Mouse (Mus musculus) midbrain, embryonic 13.5 days (tissue): Measurements from ENCODE around the gene Ccdc6. TPM values are rescaled to one million over a fixed set of nuclear protein-coding genes. Genes with fewer than 3 reads are reported as not detected.

Experiments
- ATAC-seq: fragments of 200-750 bp; cut with Nextera tagmentation; 2 replicates; pipeline ENCODE4 v1.8.0; 2017; ENCODE audit warnings: mild to moderate bottlenecking, moderate TSS enrichment, moderate library complexity
- H3K27ac ChIP-seq: fragments of 300-500 bp; sonication (generic); 2 replicates; pipeline ENCODE4 v1.5.1; 2015; ENCODE audit warnings: inconsistent platforms, mild to moderate bottlenecking, moderate library complexity
- H3K27me3 ChIP-seq: fragments of 300-500 bp; sonication (generic); 2 replicates; pipeline ENCODE4 v1.6.1; 2015; ENCODE audit warnings: mild to moderate bottlenecking, inconsistent platforms
- H3K36me3 ChIP-seq: fragments of 300-500 bp; sonication (generic); 2 replicates; pipeline ENCODE4 v1.6.1; 2015; ENCODE audit warnings: mild to moderate bottlenecking, inconsistent platforms
- H3K4me1 ChIP-seq: fragments of 300-500 bp; sonication (generic); replicated peaks from 2 replicates; pipeline ENCODE4 v1.6.1; 2015; ENCODE audit warnings: inconsistent platforms
- H3K4me2 ChIP-seq: fragments of 300-500 bp; sonication (generic); replicated peaks from 2 replicates; pipeline ENCODE4 v1.6.1; 2015; ENCODE audit warnings: moderate library complexity, mild to moderate bottlenecking, inconsistent platforms
- H3K4me3 ChIP-seq: fragments of 300-500 bp; sonication (generic); replicated peaks from 2 replicates; pipeline ENCODE4 v1.5.1; 2015; ENCODE audit warnings: mild to moderate bottlenecking, inconsistent platforms
- H3K9ac ChIP-seq: fragments of 300-500 bp; sonication (generic); replicated peaks from 2 replicates; pipeline ENCODE4 v1.6.1; 2015; ENCODE audit warnings: mild to moderate bottlenecking, inconsistent platforms
- H3K9me3 ChIP-seq: fragments of 300-500 bp; sonication (generic); 2 replicates; pipeline ENCODE4 v1.6.1; 2016; ENCODE audit warnings: mild to moderate bottlenecking, inconsistent platforms
- WGBS: fragments of 180-500 bp; shearing (Covaris S2); methylation state at CpG from one replicate; pipeline ENCODE4 v1.1.7; 2015; 5-methylcytosine and 5-hydroxymethylcytosine counted together
- polyA plus RNA-seq: library from polyadenylated mRNA; unstranded; fragments of >200 nt; fragmentation: Nextera tagmentation; extraction: Ambion mirVana; gene quantifications from 2 replicates; pipeline ENCODE4 v1.2.1, GENCODE M21; 2015

Gene Ccdc6
- polyA plus RNA-seq, 1 experiment from 2014 or later = 21.7 TPM

DNA sequence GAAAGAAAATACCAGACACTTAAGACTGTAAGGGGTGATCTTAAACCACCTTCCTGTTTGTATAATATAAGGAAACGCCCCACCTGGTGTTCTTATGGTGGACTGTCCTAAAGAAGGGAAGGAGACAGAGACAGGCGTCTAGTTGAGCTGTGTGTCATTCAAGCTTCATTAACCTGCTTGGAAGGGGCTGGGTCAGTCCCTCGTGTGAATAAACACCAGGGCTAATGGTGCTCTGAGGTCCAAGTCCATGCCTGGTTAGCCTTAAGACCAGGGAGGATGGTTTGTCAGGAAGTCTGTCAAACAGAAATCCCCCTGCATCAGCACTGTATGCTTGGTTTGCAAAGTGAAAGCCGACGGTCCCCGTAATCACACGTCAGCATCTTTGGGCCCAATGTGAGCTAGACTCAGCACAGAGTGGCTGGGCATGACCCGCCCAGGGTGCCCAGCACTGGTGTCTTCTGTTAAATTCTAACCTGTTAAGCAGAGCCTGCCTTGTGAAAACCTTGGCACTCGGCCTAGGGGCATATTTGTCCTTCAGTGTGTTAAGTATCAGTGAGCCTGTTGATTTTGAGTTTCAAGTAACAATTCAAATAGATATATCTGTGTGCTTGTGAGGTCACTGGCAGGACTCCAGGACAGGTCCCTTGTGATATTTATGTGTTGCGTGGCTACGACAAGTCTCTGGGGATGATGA lies 84.5 kb downstream of the Ccdc6 start:
- Histone ChIP-seq H3K27ac (no peak overlapping the region), H3K4me3 (no peak overlapping the region), H3K9me3 (no peaks in the 10 kb centered on the region), H3K9ac (no peak overlapping the region), H3K36me3 (peaks cover 29% of the 10 kb centered on the region), H3K27me3 (no peaks in the 10 kb centered on the region), H3K4me2 (no peak overlapping the region), H3K4me1 (peaks cover 10% of the 10 kb centered on the region)
- ATAC-seq = no peak
- WGBS = 86% methylated on average over 11 of the region's 11 CpGs

DNA sequence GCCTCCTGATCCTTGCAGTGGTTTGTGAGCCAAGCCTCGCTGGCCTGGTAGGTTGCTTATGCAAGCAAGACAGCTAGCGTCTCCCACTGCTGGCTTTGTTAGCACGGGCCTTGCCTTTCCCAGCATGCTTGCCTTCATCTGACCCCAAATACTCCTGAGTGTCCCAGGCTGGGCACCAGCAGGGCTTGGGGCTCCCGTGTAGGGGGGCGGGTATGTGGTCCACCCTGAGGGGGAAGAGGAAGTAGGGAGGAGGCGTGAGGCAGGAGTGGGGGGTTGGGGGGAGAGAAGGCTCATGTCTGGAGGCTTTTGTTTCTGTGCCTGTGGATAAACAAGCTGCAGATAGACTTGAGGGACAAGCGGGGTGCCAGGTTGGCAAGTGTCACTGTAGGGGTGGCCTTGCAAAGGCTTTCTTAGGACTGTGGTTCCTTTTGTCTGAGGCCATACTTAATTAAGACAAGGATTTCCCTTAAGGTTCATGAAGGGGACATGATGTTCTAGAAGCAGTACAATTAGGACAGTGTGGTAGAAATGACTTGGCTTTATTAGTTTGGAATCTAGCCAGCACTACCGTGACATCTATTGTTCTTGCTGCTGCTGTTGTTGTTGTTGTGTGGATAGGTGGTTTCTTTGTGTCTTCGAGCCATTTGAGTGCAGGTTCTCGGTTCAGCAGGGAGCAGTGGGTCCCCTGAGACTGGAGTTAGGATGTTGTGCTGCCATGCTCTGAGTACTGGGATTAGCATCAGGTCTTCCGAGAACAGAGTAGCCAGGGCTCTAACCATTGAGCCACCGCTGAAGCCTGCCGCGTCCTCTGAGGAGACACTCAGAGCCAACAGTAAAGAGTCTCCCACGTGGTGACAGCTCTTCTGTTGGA lies 86.5 kb downstream of the Ccdc6 start:
- H3K27me3 ChIP-seq = no peaks in the 10 kb centered on the region
- H3K9me3 ChIP-seq = no peaks in the 10 kb centered on the region
- no peak overlapping the region for H3K4me3 ChIP-seq
- 72% methylated on average over 15 of the region's 15 CpGs for WGBS
- H3K9ac ChIP-seq = no peak overlapping the region
- ATAC-seq = 0 out of 2 replicates have a peak, but pooled peaks have one; percentile 24
- no peak overlapping the region for H3K4me2 ChIP-seq
- peak overlapping the region; percentile 48; the same call in 1 of the 2 replicates for H3K27ac ChIP-seq
- peaks cover 25% of the 10 kb centered on the region for H3K36me3 ChIP-seq
- peaks cover 10% of the 10 kb centered on the region for H3K4me1 ChIP-seq

DNA sequence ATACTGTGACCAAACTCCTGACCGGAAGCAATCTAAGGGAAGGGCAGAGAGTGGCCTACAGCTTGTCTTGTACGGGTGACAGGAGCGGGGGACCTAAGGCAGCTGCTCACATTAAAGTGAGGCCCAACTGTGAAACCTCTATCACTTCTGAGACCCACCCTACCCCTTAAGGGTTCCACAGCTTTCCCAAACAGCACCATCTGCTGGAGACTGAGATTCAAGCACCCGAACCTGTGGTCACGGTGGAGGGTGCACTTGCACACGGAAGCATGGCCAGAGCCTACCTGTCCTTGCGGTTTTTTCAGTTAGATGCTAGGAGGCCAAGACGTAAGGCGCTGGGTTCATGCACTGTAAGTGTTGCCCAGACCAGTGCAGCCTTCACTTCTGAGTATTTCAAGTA lies 89.2 kb downstream of the Ccdc6 start:
- Histone ChIP-seq H3K9ac (no peak overlapping the region), H3K36me3 (peaks cover 38% of the 10 kb centered on the region), H3K27ac (no peak overlapping the region), H3K4me2 (no peak overlapping the region), H3K4me1 (peaks cover 10% of the 10 kb centered on the region), H3K4me3 (no peak overlapping the region), H3K9me3 (no peaks in the 10 kb centered on the region), H3K27me3 (no peaks in the 10 kb centered on the region)
- peak; percentile 27; the same call in 1 of the 2 replicates for ATAC-seq
- WGBS = 82% methylated on average over 9 of the region's 9 CpGs

DNA sequence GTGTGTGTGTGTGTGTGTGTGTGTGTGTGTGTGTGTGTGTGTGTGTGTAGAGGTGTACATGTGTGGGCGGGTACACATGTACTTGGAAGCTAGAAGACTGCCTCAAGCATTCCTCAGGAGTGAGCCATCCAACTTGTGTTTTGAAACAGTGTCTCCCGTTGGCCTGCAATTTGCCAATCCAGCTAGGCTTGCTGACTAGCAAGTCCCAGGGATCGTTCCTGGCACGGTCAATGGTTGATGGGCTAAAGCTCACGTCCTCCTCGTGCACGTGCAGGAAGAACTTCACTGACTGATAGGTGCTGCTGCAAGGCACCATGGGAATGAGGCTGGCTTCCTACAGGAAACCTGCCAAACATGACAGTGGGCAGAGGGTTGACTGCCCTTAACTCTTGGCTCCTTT lies 89.7 kb downstream of the Ccdc6 start:
- no peak overlapping the region for H3K9ac ChIP-seq
- H3K27me3 ChIP-seq = no peaks in the 10 kb centered on the region
- peaks cover 10% of the 10 kb centered on the region for H3K4me1 ChIP-seq
- no peaks in the 10 kb centered on the region for H3K9me3 ChIP-seq
- 98% methylated on average over 7 of the region's 7 CpGs for WGBS
- no peak overlapping the region for H3K4me3 ChIP-seq
- peaks cover 43% of the 10 kb centered on the region for H3K36me3 ChIP-seq
- H3K4me2 ChIP-seq = no peak overlapping the region
- no peak overlapping the region for H3K27ac ChIP-seq
- ATAC-seq = no peak

DNA sequence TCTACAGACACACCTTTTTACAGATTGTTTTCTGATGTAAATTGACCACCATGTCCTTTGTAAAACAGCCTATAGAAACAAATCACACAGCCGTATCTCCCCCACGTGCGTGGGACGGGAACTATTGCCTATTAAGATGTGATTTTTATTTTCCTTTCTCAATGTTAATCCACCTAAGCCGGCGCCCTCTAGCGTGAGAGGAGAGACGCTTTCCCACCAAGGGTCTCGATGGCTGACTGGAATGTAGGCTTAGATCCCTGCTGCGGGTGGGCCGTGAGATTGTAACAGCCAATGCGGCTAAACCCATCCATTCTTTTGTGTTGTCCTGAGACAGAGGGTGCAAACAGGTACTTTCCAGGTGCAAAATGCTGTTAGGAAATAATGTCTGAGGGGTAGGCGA lies 92.9 kb downstream of the Ccdc6 start:
- no peak overlapping the region for H3K27ac ChIP-seq
- H3K9me3 ChIP-seq = no peaks in the 10 kb centered on the region
- H3K4me1 ChIP-seq = no peaks in the 10 kb centered on the region
- peaks cover 57% of the 10 kb centered on the region for H3K36me3 ChIP-seq
- H3K4me3 ChIP-seq = no peak overlapping the region
- no peaks in the 10 kb centered on the region for H3K27me3 ChIP-seq
- no peak overlapping the region for H3K9ac ChIP-seq
- 87% methylated on average over 13 of the region's 13 CpGs for WGBS
- no peak overlapping the region for H3K4me2 ChIP-seq
- ATAC-seq = no peak

DNA sequence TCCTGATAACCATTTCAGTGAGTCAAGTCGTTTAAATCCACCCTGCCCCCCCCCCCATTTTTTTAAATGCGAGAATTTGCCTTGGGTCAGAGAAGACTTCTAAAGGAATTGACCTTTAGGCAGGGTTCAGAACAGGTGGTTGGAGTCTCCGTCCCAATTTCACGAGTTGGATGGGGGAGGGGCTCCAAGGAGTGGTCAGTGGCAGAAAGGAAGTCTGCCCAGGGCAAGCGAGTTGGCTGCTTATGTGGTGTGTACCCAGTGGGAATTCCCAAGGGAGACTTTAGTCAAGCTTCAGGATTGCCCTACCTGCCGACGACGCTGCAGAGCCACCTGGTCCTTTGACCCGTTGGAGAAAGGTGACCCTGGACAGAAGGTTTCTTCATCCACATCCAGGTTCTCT lies 97.4 kb downstream of the Ccdc6 start:
- H3K27ac ChIP-seq = no peak overlapping the region
- ATAC-seq = no peak
- 76% methylated on average over 9 of the region's 9 CpGs for WGBS

DNA sequence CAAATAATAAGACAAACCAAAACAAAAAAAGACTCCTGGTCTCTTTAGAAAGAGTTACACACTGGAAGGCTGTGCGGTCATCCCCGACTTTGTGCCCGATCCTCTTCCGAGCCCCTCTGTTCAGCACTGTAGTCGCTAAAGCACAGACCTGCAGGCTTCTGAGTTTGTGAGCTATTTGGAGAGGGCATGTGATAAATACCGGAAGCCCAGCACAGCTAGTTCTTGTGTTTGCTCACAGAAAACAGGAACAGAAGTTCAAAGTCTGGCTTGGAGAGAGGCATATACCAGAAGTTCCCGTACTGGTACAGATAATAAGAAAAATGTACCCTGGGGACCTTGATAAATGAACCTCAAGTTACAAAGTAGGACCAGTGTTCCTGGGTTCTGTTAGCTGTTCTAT lies 98.4 kb downstream of the Ccdc6 start:
- ATAC-seq = no peak
- H3K4me1 ChIP-seq = no peaks in the 10 kb centered on the region
- H3K9ac ChIP-seq = no peak overlapping the region
- H3K36me3 ChIP-seq = peaks cover 26% of the 10 kb centered on the region
- no peaks in the 10 kb centered on the region for H3K9me3 ChIP-seq
- no peaks in the 10 kb centered on the region for H3K27me3 ChIP-seq
- 79% methylated on average over 7 of the region's 7 CpGs for WGBS
- no peak overlapping the region for H3K4me3 ChIP-seq
- H3K27ac ChIP-seq = no peak overlapping the region
- no peak overlapping the region for H3K4me2 ChIP-seq

More for the DNA sequence above, 97.4 kb downstream of the Ccdc6 start:
- Histone ChIP-seq H3K36me3 (peaks cover 35% of the 10 kb centered on the region), H3K4me1 (no peaks in the 10 kb centered on the region), H3K27me3 (no peaks in the 10 kb centered on the region), H3K4me3 (no peak overlapping the region), H3K9me3 (no peaks in the 10 kb centered on the region), H3K4me2 (no peak overlapping the region), H3K9ac (no peak overlapping the region)

DNA sequence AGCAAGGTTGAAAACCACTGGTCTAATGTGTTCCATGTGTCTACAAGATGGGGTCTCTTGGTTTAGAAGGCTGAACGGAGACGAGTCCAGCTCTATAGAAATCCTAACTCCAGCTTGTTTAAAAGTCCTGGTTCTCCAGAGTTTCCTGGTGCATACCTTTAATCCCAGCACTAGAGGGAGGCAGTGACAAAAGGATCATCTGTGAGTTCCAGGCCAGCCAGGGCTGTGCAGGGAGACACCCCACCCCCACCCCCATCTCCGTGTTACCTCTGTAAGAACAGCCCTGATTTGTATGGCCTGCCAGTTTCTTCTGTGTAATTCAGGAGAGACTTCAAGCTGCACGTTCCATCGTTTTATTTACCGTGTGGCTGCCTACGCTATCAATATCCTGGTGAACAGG lies 98.9 kb downstream of the Ccdc6 start:
- H3K4me3 ChIP-seq = no peak overlapping the region
- H3K36me3 ChIP-seq = peaks cover 20% of the 10 kb centered on the region
- peak; percentile 50; the same call in 1 of the 2 replicates for ATAC-seq
- 0 out of 2 replicates have a peak, but pooled peaks cover 3% of the 10 kb centered on the region for H3K4me1 ChIP-seq
- WGBS = 68% methylated on average over 7 of the region's 7 CpGs
- H3K27ac ChIP-seq = no peak overlapping the region
- no peaks in the 10 kb centered on the region for H3K9me3 ChIP-seq
- no peak overlapping the region for H3K4me2 ChIP-seq
- H3K9ac ChIP-seq = no peak overlapping the region
- no peaks in the 10 kb centered on the region for H3K27me3 ChIP-seq

DNA sequence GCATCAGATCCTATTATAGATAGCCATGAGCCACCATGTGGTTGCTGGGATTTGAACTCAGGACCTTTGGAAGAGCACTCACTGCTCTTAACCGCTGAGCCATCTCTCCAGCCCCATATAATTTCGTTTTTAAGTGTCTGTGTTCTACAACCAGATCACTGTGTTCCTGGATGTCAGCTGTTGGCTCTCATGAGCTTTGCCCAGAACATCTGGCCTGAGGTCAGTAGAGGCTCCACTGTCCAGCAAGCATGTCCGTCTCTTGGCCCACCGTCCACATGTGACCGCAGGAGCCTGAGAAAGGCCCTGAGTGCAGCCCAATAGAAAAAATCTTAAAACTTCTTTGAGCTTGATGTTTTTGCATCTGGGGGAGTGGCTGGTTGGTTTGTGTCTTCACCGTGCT lies 99.7 kb downstream of the Ccdc6 start:
- no peak for ATAC-seq

DNA sequence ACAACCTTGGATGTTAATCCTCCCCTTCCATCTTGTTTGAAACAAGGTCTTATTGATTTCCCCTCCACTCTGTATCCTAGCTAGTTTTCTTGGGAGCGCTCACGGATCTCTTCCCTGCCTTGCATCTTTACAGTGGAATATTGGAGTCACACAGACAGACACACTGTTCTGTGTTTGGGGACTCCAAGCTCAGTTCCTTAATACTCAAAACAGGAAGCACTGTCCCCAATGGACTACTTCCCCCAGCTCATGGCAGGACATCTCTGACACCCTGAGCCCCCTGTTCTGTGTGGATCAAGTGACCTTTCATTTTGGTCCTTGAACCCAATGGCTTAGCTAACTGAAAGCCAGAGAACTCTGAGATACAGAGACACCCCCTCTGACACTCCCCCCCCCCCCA lies 100.7 kb downstream of the Ccdc6 start:
- Histone ChIP-seq H3K36me3 (peaks cover 11% of the 10 kb centered on the region), H3K9me3 (0 out of 2 replicates have a peak, but pooled peaks cover 2% of the 10 kb centered on the region), H3K4me1 (0 out of 2 replicates have a peak, but pooled peaks cover 6% of the 10 kb centered on the region), H3K4me3 (no peak overlapping the region), H3K9ac (no peak overlapping the region), H3K27me3 (no peaks in the 10 kb centered on the region), H3K27ac (no peak overlapping the region), H3K4me2 (no peak overlapping the region)
- ATAC-seq = no peak
- 82% methylated on average over 2 of the region's 2 CpGs for WGBS

More for the DNA sequence above, 99.7 kb downstream of the Ccdc6 start:
- Histone ChIP-seq H3K9ac (no peak overlapping the region), H3K36me3 (peaks cover 14% of the 10 kb centered on the region), H3K27ac (no peak overlapping the region), H3K4me1 (0 out of 2 replicates have a peak, but pooled peaks cover 6% of the 10 kb centered on the region), H3K27me3 (no peaks in the 10 kb centered on the region), H3K9me3 (no peaks in the 10 kb centered on the region), H3K4me3 (no peak overlapping the region), H3K4me2 (no peak overlapping the region)
- 92% methylated on average over 6 of the region's 6 CpGs for WGBS

DNA sequence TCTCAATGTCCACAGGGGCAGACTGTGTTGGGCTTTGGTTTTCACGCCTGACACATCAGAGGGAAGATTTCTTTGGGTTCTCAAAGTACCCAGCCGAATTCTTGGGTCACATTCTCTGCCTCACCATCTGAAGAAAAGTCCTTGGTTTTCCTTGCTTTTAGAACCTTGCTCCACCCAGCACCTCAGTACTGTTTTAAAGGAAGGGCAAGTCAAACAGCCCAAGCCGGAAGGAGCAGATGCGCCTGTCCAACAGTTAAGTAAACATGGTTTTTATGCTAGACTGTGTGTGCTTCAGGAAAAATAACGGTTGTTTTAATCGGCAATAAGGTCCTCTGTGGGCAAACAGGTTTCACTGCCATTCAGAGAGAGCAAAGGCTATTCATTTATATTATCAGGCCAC lies 101.1 kb downstream of the Ccdc6 start:
- Histone ChIP-seq H3K9ac (no peak overlapping the region), H3K4me3 (no peak overlapping the region), H3K4me2 (no peak overlapping the region), H3K4me1 (0 out of 2 replicates have a peak, but pooled peaks cover 6% of the 10 kb centered on the region), H3K36me3 (peaks cover 8% of the 10 kb centered on the region), H3K27me3 (no peaks in the 10 kb centered on the region), H3K9me3 (0 out of 2 replicates have a peak, but pooled peaks cover 2% of the 10 kb centered on the region), H3K27ac (no peak overlapping the region)
- 77% methylated on average over 6 of the region's 6 CpGs for WGBS
- ATAC-seq = no peak

DNA sequence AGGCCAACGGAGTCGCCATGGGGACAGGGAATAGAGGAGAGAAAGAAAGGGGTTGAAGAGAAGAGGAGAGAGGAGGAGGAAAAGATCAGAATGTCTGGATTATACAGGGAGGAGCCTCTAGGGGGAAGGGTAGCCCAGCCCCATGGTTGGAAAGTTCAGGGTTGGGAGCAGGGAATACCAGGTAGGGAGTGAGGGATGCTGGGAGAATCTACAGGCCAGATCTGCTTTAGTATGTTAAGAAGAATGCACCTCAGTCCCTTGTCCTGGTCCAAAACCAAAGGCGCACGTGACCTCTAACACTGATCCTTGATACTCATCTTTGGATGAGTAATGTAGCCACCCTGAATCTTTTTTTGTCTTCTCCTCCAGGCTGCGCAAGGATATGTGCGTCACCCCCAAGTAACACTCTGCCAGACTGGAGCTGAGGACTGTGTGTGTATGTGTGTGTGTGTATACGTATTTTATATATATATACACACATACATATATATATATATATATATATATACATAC lies 102.1 kb downstream of the Ccdc6 start:
- 94% methylated on average over 7 of the region's 7 CpGs for WGBS
- 0 out of 2 replicates have a peak, but pooled peaks cover 2% of the 10 kb centered on the region for H3K9me3 ChIP-seq

More for the DNA sequence above, 102.1 kb downstream of the Ccdc6 start:
- 0 out of 2 replicates have a peak, but pooled peaks cover 6% of the 10 kb centered on the region for H3K4me1 ChIP-seq
- H3K36me3 ChIP-seq = peaks cover under 1% of the 10 kb centered on the region; the same call in 1 of the 2 replicates
- no peak for ATAC-seq
- H3K27ac ChIP-seq = no peak overlapping the region
- no peak overlapping the region for H3K9ac ChIP-seq
- H3K4me3 ChIP-seq = no peak overlapping the region
- H3K27me3 ChIP-seq = no peaks in the 10 kb centered on the region
- H3K4me2 ChIP-seq = no peak overlapping the region
